Mouse (Mus musculus) yolk sac, embryonic 10.5 days (tissue): ENCODE measurements at regions not wholly inside any gene's neighbourhood (a gene's known extent, or its start where the extent isn't known, plus 50 kb on each side); places are given as distances from the start of the nearest gene placed in this dataset.

ENCODE experiments used
- DNase-seq: peaks from one replicate; pipeline ENCODE4 v3.0.0-alpha.2; 2017; ENCODE audit warnings: low spot score

DNA sequence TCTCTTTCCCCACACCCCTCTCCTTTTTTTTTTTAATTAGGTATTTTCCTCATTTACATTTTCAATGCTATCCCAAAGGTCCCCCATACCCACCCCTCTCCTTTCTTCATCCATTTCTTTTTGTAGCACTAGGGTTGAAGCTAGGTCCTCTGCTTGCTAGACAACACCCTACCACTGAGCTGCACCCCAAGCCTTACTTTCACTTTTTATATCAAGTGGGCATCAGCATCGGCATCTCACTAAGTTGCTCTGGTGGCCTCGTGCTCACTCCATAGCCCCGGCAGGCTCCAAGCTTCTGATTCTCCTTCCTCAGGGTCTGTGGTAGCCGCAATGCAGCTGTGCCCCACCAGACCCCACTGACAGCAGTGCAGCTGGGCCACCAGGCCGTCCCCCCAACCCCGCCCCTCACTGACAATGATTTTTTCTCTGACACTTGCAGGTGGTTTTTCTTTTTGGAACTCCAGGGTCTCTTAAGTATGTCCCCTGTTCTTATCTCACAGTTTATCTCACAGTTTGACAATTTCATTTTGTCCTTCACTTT is 77.5 kb downstream of the Nufip1 start:
- no peak for DNase-seq

DNA sequence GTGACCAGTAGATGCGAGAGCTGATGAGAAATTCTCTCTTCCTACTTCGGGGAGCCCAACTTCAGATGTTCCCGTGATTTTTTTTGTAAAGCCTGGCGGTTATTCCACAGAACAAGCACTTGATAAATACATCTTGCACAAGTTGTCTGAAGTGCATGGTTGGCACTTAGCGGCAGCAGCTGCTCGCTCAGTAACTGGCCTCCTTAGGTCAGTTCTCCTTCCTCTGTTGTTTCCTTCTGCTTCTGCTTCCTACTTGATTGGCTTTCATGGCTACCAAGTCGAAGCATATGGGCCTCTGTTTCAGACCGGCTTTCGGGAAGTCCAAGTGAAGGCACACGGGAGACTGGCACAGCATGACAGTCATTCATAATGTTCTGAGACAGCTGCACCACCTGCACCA is 84.6 kb downstream of the Nufip1 start:
- no peak for DNase-seq

DNA sequence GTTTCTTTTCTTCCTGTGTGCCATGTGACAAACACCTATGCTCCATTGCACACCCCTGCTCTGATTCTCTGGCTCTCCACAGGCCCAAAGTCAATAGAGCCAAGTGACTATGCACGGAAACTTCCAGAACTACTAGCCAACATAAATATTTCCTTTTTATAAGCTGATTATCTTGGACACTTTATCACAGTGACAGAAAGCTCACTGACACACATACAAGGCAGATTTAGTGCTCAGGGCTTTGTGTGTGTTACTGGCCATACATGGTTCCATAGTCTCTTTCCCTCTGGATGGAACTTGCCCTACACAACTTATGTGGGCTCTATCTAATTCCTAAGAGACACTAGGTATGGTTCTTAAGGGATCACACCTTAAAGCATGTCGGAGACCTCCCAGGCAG is 86.7 kb downstream of the Nufip1 start:
- DNase-seq: no peak

DNA sequence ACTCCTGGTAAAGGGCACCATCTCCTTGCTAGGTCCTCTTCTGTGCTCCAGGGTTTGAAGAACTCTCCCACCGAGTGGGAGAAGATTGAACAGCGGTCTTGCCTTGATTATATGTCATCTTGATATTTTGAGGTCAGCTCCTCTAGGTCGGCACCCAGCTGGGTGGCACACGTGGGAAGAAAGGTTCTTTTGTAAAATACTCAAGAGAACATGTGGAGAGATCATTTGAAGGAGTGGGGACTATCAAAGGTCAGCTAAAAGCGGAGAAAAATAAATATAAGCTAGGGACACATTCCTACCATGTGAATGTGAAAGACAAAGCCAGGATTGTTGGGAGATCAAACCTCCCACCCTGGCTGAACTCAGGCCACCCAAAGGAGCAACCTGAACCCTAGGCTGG is 87.7 kb downstream of the Nufip1 start:
- no peak for DNase-seq

DNA sequence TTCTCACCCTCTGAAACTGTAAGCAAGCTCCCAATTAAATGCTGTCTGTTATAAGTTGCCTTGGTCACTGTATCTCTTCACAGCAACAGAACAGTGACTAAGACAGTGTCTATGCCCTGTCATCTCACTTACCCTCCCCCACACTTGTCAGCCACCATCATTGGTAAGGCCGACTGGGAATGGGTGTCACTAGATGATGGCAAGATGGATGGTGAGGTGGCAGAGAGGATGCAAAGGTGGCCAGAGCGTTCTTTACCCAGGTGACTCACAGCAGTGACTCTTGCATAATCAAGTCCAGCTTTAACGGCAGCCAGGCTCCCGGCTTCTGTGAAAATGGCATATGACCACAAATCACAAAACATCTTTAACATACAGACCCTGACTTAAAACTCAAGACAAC is 91.9 kb downstream of the Nufip1 start:
- DNase-seq: no peak

DNA sequence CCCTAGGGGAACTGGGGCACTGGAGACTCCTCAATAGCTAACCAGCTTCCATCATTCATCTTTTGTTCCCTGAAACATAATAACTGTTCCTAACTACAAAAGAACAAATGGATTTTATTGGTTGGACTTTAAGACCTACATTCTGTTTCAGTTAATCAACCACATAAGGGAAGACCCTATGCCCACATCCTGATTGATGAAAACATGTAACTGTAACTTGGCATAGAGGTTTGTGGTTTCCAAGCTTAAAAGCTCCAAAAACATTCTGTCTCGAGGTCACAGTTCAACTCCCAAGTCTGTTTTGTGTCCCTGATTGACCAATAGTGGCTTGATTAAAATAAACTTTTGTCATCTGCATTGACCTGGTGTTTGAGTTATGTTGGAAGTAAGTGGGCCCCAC is 92.4 kb downstream of the Nufip1 start:
- DNase-seq: no peak

DNA sequence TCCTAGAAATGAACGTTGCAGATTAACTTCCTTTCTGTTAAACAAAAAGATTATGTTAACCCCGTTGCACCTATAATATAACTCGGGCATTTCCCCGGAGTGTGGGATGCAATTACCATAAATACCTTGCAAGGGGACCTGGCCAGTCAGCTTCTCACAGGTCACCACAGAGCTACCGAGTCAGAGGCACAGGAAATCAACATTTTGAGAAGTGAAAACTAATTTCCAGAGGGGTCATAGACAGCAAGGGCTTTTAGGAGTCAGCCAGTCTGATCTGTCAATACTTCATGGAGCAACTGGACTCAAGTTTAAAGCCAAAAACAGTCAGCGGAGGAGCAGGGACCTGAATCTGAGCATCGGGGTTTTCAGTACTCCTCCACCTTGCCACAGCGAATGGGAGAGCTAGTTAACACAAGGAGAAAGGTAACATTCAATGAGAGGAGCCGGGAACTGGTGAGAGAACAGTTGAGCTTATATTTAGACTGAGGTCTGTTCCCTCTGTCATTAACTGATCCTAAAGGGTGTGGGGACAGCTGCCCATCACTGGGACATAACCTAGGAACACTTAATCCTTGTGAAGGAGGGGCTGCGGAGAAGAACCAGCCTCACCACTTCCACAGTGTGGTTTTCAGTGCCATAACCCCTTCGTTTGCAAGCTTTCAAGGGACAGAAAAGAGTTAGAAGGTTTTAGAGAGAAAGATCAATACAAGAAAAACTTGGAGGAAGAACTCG is 105.9 kb downstream of the Nufip1 start:
- no peak for DNase-seq

DNA sequence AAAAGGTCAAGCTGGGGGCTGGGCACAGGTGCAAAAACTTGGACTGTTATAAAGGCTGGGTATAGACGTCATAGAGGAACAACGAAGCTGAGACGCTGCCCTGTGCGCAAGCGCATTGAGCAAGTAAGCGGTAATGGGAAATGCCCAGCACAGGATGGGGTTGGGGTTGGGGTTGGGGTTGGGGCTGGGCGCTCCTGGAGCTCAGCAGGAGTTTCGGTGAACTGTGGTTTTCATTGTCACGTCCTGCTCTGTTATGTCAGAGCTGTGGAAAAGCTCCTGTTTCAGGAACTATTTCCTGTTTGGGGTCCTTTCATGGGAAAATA is 106.4 kb downstream of the Nufip1 start:
- DNase-seq: no peak

DNA sequence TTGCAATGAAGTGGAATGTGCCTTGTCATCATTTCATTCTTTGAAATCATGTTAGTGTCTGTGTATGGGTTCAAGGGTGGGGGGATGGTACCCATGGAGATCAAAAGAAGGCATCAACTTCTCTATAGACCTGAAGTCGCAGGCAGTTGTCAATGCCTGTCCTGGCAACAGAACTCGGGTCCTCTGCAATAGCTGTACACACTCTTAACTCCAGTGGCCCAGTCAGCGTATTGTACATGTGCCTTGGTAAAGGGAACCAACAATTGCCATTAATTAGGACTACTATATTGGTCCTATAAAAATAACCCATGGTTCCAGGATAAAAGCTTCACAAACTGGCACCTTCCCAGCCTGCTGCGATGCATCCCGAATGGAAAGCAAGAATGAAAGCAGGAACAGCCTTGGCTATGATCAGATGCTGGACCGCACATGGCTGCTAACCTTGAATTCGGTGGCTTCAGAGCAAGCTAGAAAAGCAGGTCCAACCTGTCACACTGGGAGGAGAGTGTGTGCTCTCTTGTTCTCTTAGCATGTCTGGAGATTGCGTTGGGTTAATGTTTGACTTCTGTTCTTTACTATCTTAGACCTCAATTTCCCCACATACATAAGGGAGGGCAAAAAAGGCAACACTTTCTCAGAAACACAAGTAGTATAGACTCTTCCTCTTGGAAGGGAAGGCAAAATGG is 107.0 kb downstream of the Nufip1 start:
- DNase-seq: peak; percentile 5

DNA sequence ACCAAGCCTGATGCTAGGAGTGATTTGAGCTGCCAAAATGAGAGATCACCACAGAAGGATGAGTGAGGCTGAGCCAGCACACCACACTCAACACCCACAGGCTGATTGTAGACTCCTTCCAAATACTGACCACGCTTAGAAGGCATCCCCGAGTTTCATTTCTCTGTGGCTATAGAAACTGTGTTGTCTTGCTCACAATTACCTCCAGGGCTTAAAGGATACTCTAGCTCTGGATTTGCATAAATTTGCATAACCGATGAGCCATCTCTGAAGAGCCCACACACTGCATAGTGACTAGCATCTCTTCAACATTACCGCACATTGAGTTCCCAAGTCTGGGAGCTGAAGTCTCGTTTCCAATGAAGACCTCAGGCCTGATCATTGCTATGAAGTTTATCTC is 110.3 kb downstream of the Nufip1 start:
- no peak for DNase-seq

DNA sequence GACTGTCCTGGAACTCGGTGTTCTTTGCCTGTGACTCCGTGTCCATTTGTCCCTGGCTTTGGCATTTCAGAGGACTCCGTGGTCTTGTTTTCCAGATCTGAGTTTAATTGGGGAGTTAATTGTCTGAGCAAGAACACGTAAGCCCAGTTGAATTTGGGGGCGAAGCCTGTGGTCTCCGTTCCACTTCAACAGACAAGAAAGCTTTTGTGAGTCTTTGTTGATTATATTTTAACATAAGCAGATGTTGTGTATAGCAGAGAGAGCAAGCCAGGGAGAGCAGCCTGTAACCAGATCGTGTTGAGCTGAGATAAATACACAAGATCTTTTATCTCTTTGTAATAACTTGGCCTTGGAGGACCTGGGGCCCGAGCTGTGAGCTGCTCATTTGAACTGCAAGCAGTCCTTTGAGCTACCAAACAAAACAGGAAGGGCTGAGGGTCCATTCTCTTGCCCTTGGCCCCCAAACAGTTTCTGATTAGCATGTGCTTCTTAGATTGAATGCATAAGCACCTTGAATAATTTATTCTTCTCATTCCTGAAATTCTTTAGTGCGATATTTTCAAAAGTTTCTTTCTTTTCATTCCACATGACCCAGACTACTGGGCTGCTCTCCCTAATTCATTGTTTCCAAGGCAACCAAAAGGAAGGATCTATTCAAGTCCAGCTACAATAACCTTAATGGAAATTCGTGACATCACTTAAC is 111.1 kb downstream of the Nufip1 start:
- DNase-seq: no peak

DNA sequence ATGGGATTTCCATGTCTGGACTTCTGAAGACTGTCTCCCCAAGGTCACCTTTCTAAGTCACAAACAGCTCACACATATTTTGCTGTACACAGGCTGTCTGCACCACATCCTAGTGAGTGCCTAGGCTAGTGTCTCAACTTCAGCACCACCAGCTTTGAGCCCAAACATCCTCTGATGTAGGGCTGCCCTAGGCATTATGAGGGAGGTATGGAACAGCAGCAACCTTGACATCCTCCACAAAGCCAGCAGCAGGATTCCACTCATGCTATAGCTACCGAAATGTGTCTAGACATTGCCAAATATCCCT is 111.6 kb downstream of the Nufip1 start:
- no peak for DNase-seq

DNA sequence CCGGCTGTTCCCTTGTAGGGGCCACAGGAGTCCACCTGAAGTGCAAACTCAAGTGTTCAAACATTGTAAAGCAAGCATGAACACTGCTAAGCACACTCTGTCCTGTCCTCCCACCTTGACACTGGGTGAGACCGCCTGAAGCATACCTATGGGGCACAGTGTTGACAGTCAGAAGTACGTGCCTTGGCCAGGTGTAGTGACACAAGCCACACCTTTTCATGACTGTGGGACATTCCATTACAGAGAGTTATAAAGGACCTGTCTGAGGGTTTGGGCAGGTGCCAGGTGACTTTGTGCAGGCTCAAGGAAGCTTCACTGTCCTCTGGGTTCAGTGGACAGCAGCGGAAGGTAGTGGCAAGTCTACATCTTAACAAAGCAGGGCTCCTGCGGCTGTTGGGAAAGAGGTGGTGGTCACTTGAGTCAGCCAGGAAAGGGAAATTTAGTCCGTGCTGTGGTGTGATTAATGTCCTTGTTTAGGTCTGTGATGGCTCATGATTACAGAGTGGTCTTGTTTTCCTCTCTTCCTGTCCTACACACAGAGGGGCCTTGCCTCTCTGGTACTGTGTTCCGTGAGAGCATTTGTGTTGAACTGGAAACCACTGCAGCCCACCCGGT is 112.5 kb downstream of the Nufip1 start:
- no peak for DNase-seq

DNA sequence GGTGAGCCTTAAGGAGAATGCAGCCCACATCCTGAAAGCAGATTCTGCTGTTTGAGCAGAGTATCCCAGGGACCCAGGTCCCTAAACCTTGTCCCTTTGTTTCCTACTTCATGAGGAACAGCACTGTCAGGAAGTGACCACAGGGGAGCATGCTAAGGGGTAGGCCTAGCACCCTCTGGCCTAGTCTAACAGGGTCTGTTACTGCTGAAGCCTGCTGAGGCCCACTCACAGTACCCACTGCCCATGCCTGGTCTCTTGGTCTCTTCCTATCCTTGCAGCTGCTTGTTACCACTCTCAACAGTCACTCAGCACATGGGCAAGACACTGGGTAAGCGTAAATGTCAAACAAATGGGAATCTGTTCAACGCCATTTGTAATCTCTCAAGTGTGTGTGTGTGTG is 113.2 kb downstream of the Nufip1 start:
- DNase-seq: no peak

DNA sequence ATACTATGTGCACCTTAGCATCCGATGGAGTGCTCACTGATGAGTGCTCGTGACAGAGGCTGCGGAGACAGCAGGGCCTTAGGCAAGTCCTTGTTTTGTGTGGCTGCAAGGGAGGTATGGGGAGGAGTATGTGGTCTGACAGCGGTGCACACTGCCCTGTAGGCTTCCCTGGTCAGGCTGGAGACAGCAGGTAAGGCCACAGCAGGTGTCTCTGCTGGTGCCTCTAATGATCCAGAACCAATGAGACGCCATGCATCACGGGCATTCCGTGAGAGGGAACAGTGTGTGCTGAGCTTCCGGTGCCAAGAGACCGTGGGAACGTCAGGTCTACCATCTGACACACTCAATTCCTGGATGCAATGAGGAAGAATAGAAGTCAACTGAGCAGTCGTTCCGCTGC is 114.8 kb downstream of the Nufip1 start:
- DNase-seq: no peak

DNA sequence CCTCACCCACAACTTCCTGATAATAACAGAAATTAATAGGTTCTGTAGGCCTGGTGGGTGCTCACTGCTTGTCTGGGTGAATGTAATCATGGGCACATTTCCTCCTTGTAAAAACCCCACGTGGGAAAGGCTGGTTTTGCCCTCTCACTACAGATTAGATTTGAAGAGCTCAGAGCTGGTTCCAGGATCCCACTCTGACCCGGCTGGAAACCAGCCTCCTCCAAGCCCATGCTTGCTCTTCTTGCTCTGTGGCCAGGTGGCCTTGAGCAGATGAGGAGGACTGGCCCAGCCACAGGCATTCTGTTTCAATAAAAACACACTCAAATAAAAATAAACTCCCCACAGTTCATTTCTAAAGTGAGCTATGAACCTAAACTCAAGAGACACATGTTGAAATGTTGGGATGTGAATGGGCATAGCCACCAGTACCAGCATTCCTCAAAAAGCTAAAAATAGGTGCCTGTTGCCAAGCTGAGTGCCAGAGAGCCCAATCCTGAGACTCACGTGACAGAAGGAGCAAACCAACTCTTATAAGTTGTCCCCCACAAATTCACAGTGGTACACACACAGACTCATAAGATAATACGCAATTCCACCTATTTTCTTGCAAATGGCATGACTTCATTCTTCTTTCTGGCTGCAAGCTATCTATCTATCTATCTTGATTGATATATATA is 116.1 kb downstream of the Nufip1 start:
- DNase-seq: no peak

DNA sequence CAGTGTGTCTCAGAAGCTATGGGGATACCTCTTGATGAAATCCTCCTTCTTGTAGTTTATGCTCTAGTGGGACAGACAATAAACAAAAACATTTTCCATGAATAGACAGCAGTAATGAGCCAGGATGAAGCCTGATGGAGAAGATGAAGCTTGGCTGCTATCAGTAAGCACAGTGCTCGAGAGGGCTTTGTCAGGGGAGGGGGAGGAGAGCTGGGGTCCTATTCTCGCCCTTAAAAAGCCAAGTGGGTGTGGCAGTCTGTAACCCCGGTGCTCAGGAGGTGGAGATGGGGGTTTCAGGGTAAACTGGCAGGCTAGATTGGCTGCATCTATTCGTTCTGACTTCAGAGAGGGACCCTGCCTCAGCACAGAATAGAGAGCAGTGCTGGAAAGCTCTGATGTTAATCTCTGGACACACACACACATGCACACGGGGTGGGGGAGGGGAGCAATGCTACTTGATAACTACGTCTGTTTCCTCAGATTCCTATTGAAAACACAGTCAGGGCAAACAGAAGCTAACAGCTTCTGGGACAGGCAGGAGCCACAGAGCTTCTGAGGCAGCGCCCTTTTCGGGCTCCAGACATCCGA is 118.4 kb downstream of the Nufip1 start:
- DNase-seq: no peak

DNA sequence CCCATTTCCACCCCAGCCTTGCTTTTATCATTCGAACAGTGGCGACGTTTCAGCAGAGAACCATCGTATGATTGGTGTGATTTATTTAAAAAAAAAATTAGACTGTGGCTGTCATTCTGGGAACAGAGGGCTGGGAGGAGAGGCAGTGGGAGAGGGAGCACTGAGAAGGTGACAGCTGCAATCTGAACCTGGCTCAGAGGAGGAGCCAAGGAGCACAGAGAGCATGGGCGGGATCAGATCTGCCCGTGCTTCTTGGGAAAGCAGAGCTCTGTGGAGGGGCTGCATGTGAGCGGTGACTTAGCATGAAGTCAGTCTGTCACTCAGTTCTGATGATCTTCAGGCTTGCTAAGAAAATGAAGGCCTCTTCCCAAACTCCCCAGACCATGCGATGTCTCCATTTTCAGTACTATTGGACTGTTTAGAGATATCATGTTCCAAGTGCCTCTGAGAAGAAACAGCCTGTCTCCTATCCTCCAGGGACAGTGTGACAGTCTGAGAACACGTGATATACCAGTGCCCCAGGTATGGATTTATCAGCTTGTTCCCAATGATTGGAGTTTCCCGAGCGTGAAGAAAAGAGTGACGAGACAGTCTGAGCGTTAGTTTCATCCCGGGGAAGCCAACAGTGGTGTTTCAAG is 129.3 kb downstream of the Nufip1 start:
- DNase-seq: no peak

DNA sequence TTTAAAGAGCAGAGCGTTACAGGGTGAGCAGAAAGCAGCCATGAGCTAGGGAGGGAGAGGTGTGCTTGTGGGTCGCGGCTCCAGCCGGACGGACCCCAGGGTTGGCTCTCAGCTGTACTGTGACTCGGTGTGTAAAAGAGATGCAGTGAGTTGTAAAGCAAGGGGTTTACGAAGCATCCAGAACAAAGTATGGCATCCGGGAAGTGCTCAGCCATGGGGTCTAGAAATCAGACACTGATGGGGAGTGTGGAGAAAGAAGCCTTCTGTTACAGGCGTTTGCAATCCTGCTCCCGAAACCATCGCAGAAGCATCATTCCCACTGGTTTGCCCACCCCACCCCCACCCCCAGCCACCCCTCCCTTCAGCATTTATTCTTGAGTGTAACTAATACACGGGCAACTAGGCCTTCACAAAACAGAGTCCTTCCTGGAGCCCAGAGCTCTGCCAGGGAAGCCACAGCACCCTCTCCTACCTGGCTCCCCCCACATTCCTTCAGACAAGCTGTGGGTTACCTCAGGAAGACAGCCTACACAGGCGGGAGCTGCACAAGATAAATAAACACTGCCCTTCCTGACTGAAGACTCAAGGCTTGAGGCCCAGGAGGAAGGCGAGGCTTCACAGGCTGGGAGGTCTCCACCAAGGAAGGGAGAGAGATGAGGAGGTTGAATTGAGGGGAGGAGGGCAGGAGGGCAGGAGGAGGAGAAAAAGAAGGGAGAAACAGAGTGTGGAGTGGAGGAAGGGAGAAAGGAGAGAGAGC is 133.1 kb downstream of the Nufip1 start:
- DNase-seq: peak; percentile 52

DNA sequence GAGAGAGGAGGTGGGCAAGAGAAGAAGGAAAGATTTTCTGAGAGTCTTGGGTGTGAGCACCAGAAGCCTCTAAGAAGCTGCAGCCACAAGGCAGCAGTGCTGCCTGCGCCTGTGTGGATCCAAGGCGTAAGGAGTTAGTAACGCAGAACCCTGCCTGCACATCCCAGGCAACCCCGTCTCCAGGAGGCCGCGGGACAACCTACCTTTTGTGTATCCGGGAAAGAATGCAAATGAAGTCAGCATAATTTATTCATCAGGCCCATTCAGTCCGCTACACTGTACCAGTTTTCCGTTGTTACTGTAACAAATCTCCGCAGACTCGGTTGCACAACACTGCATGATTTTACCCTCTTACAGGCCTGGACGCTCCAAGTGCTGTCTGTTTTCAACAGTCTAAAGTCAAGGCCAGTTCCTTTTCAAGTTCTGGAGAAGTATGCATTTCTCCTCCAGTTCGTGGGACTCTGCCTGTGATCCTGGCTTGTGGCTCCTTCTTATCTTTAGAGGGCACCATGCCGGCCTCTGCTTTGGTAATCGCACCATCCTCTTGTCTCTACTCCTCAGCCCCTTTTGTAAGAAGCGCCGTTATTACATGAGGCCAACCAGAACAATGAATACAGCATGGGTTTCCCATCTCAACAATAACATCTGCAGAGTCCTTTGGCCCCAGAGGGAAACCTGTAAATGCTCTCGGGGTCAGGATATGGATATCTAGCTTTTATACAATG is 133.8 kb downstream of the Nufip1 start:
- DNase-seq: peak; percentile 17
